Mouse (Mus musculus): Measurements from ENCODE around the gene Svep1. TPM values are rescaled to one million over a fixed set of nuclear protein-coding genes. Genes with fewer than 3 reads are reported as not detected.

Gene Svep1
- polyA plus RNA-seq, 1 experiment from 2014 or later: 4.7 TPM

DNA sequence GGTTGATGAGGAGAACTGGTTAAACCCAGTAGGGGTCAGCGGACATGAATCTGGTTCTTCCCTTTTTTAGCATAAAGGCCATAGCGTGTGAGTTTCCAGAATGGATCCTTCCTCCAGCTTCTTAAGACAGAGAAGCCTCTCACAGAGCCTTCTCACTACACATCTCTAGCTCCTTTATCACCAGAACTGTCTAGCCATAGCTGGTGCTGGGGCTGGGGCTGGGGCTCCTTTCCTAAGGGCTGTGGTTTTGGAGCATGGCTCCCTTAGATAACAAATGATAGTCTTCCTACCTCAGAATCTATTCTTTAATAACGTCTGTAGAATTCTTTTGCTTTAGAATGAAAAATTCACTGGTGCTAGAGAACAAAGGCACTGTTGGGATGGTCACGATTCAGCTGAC, 76.8 kb downstream of the Svep1 start:
- H3K27ac ChIP-seq: no peak overlapping the region
- WGBS: 89% methylated on average over 4 of the region's 4 CpGs
- no peak overlapping the region for H3K9ac ChIP-seq
- H3K36me3 ChIP-seq: no peaks in the 10 kb centered on the region
- no peaks in the 10 kb centered on the region for H3K9me3 ChIP-seq (replicated peaks)
- no peak overlapping the region for H3K4me3 ChIP-seq (replicated peaks)
- no peaks in the 10 kb centered on the region for H3K4me1 ChIP-seq
- no peaks in the 10 kb centered on the region for H3K27me3 ChIP-seq
- no peak for ATAC-seq (replicated peaks; ENCODE audit: low FRiP score)
- H3K4me2 ChIP-seq: no peak overlapping the region

- no peaks in the 10 kb centered on the region for H3K36me3 ChIP-seq
- 87% methylated on average over 5 of the region's 5 CpGs for WGBS
These were observed 79.6 kb downstream of the Svep1 start for GRCm38 (mm10) chr4:58127024-58127423.

GRCm38 (mm10) chr4:58115452-58115851, 91.2 kb downstream of the Svep1 start:
- Histone ChIP-seq H3K36me3 (no peaks in the 10 kb centered on the region), H3K27ac (no peak overlapping the region), H3K4me3 (replicated peaks) (no peak overlapping the region), H3K9me3 (replicated peaks) (no peaks in the 10 kb centered on the region), H3K4me1 (no peaks in the 10 kb centered on the region), H3K4me2 (no peak overlapping the region), H3K27me3 (no peaks in the 10 kb centered on the region), H3K9ac (no peak overlapping the region)
- no peak for ATAC-seq (replicated peaks; ENCODE audit: low FRiP score)
- WGBS: 81% methylated on average over 8 of the region's 8 CpGs

More at GRCm38 (mm10) chr4:58127024-58127423, 79.6 kb downstream of the Svep1 start:
- Histone ChIP-seq H3K27me3 (no peaks in the 10 kb centered on the region), H3K9me3 (replicated peaks) (no peaks in the 10 kb centered on the region), H3K27ac (no peak overlapping the region), H3K4me3 (replicated peaks) (no peak overlapping the region), H3K4me1 (no peaks in the 10 kb centered on the region), H3K9ac (no peak overlapping the region), H3K4me2 (no peak overlapping the region)
- ATAC-seq (replicated peaks; ENCODE audit: low FRiP score): no peak

DNA sequence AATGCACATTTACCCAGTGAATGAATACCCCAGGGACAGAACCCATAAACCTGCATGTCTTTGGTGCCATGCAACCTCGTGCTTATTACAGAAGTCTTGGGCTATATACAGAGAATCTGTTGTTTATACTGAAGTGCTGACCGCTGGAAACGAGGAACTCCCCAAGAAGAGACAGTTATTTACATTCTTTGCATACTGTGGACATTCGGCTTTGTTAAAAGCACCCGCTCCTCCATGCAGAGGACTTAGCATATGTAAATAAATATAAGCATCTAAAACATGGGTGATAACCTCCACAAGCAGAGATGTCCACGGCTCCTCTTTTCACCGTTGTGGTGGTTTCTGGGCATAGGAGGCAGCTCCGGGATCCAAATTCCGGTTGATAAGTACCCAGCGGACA, 95.7 kb downstream of the Svep1 start:
- H3K27ac ChIP-seq: no peak overlapping the region
- no peaks in the 10 kb centered on the region for H3K9me3 ChIP-seq (replicated peaks)
- H3K9ac ChIP-seq: no peak overlapping the region
- WGBS: 85% methylated on average over 10 of the region's 10 CpGs
- H3K4me2 ChIP-seq: no peak overlapping the region
- no peak overlapping the region for H3K4me3 ChIP-seq (replicated peaks)
- H3K4me1 ChIP-seq: no peaks in the 10 kb centered on the region
- no peaks in the 10 kb centered on the region for H3K36me3 ChIP-seq
- no peak for ATAC-seq (replicated peaks; ENCODE audit: low FRiP score)
- H3K27me3 ChIP-seq: no peaks in the 10 kb centered on the region

DNA sequence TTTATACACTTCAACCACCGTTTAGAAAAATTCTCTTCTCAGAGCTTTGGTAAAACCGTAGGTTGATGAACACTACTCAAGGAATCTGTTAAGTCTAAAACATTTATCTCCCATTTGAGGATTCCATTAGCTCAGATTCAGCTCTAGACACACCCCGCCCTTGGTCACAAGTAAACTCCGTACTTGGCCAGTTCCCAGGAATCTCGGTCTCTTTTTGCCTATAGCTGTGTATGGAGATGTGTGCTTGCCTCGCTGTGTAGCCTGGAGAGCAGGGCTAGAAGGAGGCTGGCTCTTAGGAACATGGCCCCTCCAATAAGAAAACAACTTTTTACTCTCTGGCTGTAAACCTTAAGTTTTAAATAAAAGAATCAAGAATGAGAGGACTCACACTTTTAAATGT, 96.9 kb downstream of the Svep1 start:
- WGBS: 87% methylated on average over 6 of the region's 6 CpGs
- no peaks in the 10 kb centered on the region for H3K36me3 ChIP-seq
- H3K9ac ChIP-seq: no peak overlapping the region
- no peak for ATAC-seq (replicated peaks; ENCODE audit: low FRiP score)
- no peak overlapping the region for H3K4me2 ChIP-seq
- H3K4me3 ChIP-seq (replicated peaks): no peak overlapping the region
- H3K27me3 ChIP-seq: no peaks in the 10 kb centered on the region
- no peak overlapping the region for H3K27ac ChIP-seq
- no peaks in the 10 kb centered on the region for H3K9me3 ChIP-seq (replicated peaks)
- H3K4me1 ChIP-seq: no peaks in the 10 kb centered on the region

GRCm38 (mm10) chr4:58108364-58108763, 98.3 kb downstream of the Svep1 start:
- Histone ChIP-seq H3K36me3 (no peaks in the 10 kb centered on the region), H3K9me3 (replicated peaks) (no peaks in the 10 kb centered on the region), H3K9ac (no peak overlapping the region), H3K4me1 (no peaks in the 10 kb centered on the region), H3K4me2 (no peak overlapping the region), H3K4me3 (replicated peaks) (no peak overlapping the region), H3K27ac (no peak overlapping the region), H3K27me3 (no peaks in the 10 kb centered on the region)
- 87% methylated on average over 3 of the region's 3 CpGs for WGBS
- ATAC-seq (replicated peaks; ENCODE audit: low FRiP score): no peak

DNA sequence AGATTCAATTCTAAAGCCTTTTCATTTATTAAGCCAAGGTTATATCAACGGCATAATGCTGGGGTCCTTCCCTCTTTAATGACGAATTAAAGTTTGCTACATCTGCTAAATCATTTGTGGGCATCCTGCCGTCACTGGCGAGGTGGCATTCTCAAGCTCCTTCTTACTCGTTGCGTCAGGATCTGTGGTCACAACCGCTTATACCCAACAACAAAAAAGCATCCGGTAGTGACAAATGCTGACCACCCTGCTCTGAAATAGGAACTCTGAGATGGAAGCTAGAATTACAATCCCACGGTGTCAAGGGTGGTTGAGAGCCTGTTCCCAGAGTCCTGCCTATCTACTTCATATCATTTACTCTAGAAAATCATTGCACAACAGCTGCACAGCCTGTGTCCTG, 108.9 kb downstream of the Svep1 start:
- Histone ChIP-seq H3K4me2 (no peak overlapping the region), H3K27ac (no peak overlapping the region), H3K4me3 (replicated peaks) (no peak overlapping the region), H3K36me3 (no peaks in the 10 kb centered on the region), H3K27me3 (no peaks in the 10 kb centered on the region), H3K9me3 (replicated peaks) (no peaks in the 10 kb centered on the region), H3K4me1 (no peaks in the 10 kb centered on the region), H3K9ac (no peak overlapping the region)
- 83% methylated on average over 9 of the region's 9 CpGs for WGBS
- ATAC-seq (replicated peaks; ENCODE audit: low FRiP score): no peak

DNA sequence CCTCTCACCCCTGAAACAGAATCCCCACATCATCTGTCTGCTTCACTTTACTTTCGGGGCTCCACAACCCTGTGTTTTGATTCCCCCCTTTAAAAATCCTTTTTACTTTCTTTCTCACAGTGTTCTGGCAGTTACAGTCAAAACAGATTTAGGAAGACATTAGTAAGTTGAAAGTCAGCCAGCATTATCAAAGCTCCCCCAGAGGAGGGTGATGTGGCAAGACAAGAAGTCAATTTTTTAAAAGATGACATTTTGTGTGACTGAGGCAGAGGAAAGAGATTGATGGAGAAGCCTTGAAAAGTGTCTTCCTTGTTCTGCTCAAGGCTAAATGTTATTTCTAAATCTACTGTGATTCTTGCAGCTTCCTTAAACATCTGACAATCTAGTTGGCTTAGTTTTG, 119.9 kb downstream of the Svep1 start:
- Histone ChIP-seq H3K27me3 (no peaks in the 10 kb centered on the region), H3K4me3 (replicated peaks) (no peak overlapping the region), H3K9ac (no peak overlapping the region), H3K9me3 (replicated peaks) (no peaks in the 10 kb centered on the region), H3K36me3 (0 out of 2 replicates have a peak, but pooled peaks cover 3% of the 10 kb centered on the region), H3K27ac (no peak overlapping the region), H3K4me2 (no peak overlapping the region), H3K4me1 (no peaks in the 10 kb centered on the region)
- ATAC-seq (replicated peaks; ENCODE audit: low FRiP score): no peak
- 58% methylated on average over 1 of the region's 1 CpGs for WGBS

DNA sequence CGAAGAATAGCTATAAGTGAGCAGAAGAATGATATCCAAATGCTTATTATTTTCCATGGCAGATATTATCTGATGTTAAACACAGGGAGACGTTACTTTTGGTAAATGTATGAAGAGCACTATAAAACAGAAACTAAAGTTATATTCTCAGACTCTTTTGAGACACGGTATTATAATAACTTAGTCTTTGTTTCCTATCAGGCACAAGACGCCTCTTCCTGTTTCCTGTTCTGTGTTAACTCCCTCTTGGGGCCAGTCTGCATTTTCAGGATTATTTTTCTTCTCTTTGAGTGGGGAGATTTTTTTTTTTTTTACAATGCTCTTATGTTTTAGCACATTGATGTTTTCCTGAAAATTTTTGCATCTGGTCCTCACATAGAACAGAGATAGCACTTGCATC, 120.5 kb downstream of the Svep1 start:
- Histone ChIP-seq H3K27ac (no peak overlapping the region), H3K4me3 (replicated peaks) (no peak overlapping the region), H3K36me3 (0 out of 2 replicates have a peak, but pooled peaks cover 3% of the 10 kb centered on the region), H3K9ac (no peak overlapping the region), H3K4me1 (no peaks in the 10 kb centered on the region), H3K4me2 (no peak overlapping the region), H3K9me3 (replicated peaks) (no peaks in the 10 kb centered on the region), H3K27me3 (no peaks in the 10 kb centered on the region)
- WGBS: 57% methylated on average over 4 of the region's 4 CpGs
- no peak for ATAC-seq (replicated peaks; ENCODE audit: low FRiP score)

DNA sequence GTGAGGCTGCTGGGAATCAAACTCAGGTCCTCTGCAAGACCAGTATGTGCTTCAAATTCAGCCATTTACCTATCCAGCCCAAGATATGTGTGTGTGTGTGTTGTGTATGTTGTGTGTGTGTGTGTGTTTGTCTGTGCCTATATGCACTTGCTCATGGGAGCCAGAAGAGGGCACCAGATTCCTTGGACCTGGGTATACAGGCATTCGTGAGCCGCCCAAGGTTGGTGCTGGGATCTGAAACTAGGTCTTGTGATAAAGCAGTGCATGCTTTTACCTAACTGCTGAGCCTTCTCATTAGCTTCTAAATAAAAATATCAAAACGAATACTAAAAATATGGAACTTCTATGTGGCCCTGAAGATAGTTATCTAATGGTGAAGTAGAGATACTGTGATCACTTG, 121.3 kb downstream of the Svep1 start:
- Histone ChIP-seq H3K4me2 (no peak overlapping the region), H3K27ac (no peak overlapping the region), H3K4me1 (no peaks in the 10 kb centered on the region), H3K9ac (no peak overlapping the region), H3K36me3 (0 out of 2 replicates have a peak, but pooled peaks cover 3% of the 10 kb centered on the region), H3K4me3 (replicated peaks) (no peak overlapping the region), H3K27me3 (no peaks in the 10 kb centered on the region), H3K9me3 (replicated peaks) (no peaks in the 10 kb centered on the region)
- 88% methylated on average over 3 of the region's 3 CpGs for WGBS
- ATAC-seq (replicated peaks; ENCODE audit: low FRiP score): no peak

DNA sequence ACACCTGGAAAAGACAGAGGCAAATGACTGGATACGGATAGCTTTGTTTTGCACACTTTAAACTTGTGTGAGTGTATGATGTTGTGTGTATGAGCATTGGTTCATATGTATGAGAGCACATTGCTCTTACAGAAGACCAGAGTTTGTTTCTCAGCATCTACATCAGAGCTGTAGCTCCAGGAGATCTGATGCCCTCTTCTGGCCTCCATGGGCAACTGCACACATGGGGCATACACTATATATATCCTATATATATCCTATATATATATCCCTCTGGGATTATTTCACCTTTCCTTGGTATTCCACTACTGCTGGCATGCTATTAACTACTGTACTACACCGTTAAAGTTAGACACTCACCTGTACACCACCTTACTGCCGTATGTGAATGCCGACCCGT, 122.5 kb downstream of the Svep1 start:
- 0 out of 2 replicates have a peak, but pooled peaks cover 3% of the 10 kb centered on the region for H3K36me3 ChIP-seq
- H3K4me2 ChIP-seq: no peak overlapping the region
- H3K27me3 ChIP-seq: no peaks in the 10 kb centered on the region
- H3K27ac ChIP-seq: no peak overlapping the region
- H3K9ac ChIP-seq: no peak overlapping the region
- WGBS: 94% methylated on average over 5 of the region's 5 CpGs
- H3K9me3 ChIP-seq (replicated peaks): no peaks in the 10 kb centered on the region
- H3K4me1 ChIP-seq: 0 out of 2 replicates have a peak, but pooled peaks cover 2% of the 10 kb centered on the region
- no peak overlapping the region for H3K4me3 ChIP-seq (replicated peaks)
- no peak for ATAC-seq (replicated peaks; ENCODE audit: low FRiP score)

DNA sequence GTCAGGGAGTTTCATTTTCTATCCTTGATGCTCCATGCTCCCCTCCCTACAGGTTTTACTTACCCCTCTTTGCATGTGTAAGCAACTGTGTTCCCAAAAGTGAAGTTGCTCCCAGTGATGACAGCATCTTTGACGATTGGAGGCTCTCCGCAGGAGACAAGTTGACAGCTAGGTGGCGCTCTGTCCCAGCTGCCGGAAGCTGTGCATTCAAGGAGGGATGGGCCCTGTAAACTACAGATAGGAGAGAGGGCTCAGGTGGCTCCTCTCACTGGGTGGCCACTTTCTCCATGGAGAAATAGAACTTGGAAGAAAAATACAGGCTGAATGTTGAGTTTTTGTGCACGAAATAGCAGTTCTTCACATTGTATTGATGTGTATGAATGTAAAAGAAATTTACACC, 124.1 kb downstream of the Svep1 start:
- 10% methylated on average over 5 of the region's 5 CpGs for WGBS
- Histone ChIP-seq H3K9me3 (replicated peaks) (no peaks in the 10 kb centered on the region), H3K27ac (no peak overlapping the region), H3K9ac (no peak overlapping the region), H3K4me2 (no peak overlapping the region), H3K4me1 (0 out of 2 replicates have a peak, but pooled peaks cover 2% of the 10 kb centered on the region), H3K4me3 (replicated peaks) (no peak overlapping the region), H3K27me3 (no peaks in the 10 kb centered on the region), H3K36me3 (0 out of 2 replicates have a peak, but pooled peaks cover 3% of the 10 kb centered on the region)
- no peak for ATAC-seq (replicated peaks; ENCODE audit: low FRiP score)

DNA sequence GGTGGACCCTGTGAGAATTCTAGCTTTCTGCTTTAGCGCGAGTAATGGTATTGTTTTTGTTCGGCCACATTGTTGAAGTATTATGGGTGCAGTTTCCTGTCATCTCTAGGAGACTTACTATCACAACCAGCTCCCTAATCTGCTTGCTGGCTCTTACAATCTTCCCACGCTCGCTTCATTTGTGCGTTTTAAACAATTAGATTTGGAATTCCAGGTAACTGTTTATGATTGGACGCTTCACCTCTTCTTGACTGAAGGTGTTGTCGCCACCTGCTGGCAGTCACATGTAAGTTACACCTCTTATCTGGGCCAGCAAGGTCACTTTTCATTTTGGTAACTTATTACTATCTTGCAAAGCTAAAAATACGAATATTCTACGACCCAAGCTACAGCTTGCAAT, 127.0 kb downstream of the Svep1 start:
- Histone ChIP-seq H3K27ac (no peak overlapping the region), H3K36me3 (no peaks in the 10 kb centered on the region), H3K4me2 (0 out of 2 replicates have a peak overlapping the region, but pooled peaks have one; percentile 37), H3K9ac (no peak overlapping the region), H3K27me3 (no peaks in the 10 kb centered on the region), H3K9me3 (replicated peaks) (no peaks in the 10 kb centered on the region), H3K4me1 (0 out of 2 replicates have a peak, but pooled peaks cover 2% of the 10 kb centered on the region), H3K4me3 (replicated peaks) (no peak overlapping the region)
- WGBS: 32% methylated on average over 10 of the region's 10 CpGs
- no peak for ATAC-seq (replicated peaks; ENCODE audit: low FRiP score)

Measured in kidney, embryonic 15.5 days (tissue).